Mouse (Mus musculus) CH12.LX (cell line): ENCODE data around the gene Prkar2a. TPM values are rescaled to one million over a fixed set of nuclear protein-coding genes. Genes with fewer than 3 reads are reported as not detected.

Experiments
- DNase-seq: peaks from one replicate; pipeline ENCODE4 v3.0.0-alpha.2; 2013; ENCODE audit errors: extremely low read depth
- H3K27ac ChIP-seq: 2 replicates; pipeline ENCODE4 v1.5.1; 2012; ENCODE audit warnings: low read depth, mild to moderate bottlenecking, control low read depth, moderate library complexity; ENCODE audit not compliant: insufficient read depth
- H3K27me3 ChIP-seq: replicated peaks from 2 replicates; pipeline ENCODE3; 2012; ENCODE audit warnings: inconsistent platforms
- H3K36me3 ChIP-seq, 2 experiments: replicated peaks in 1 of 2; 2 replicates each; pipeline versions ENCODE3 to v1.6.1; 2012; ENCODE audit warnings: inconsistent platforms in 1 of 2, low read length in 1 of 2, mild to moderate bottlenecking in 1 of 2, mixed read lengths in 1 of 2, moderate library complexity in 1 of 2; ENCODE audit not compliant: control insufficient read depth in 1 of 2, insufficient read depth in 1 of 2
- H3K4me1 ChIP-seq, 2 experiments: 2 replicates each; pipeline ENCODE4 v1.6.1; 2012; ENCODE audit warnings: inconsistent platforms in 1 of 2, moderate library complexity in 1 of 2; ENCODE audit not compliant: insufficient read depth in 2 of 2, control insufficient read depth in 1 of 2
- H3K4me2 ChIP-seq: 2 replicates; pipeline ENCODE4 v1.6.1; 2012; ENCODE audit warnings: low read depth, mild to moderate bottlenecking, control low read depth; ENCODE audit not compliant: poor library complexity, insufficient read depth, severe bottlenecking
- H3K4me3 ChIP-seq, 3 experiments: fragments of 150-350 bp in 1 of 3; sonication (generic) in 1 of 3; replicated peaks in 1 of 3; 2 replicates each; pipeline versions ENCODE3 to v1.5.1; 2011 to 2012; ENCODE audit warnings: low read depth in 2 of 3, low read length in 2 of 3, mild to moderate bottlenecking in 2 of 3, moderate library complexity in 2 of 3, control low read depth in 1 of 3, improper control_type of control experiment in 1 of 3, inconsistent platforms in 1 of 3, mixed read lengths in 1 of 3; ENCODE audit not compliant: poor library complexity in 1 of 3
- H3K79me2 ChIP-seq: replicated peaks from 2 replicates; pipeline ENCODE4 v1.6.1; 2012; ENCODE audit warnings: mild to moderate bottlenecking, moderate library complexity; ENCODE audit not compliant: control insufficient read depth, poor library complexity, insufficient read depth, severe bottlenecking; ENCODE audit errors: extremely low read depth
- H3K9ac ChIP-seq: 2 replicates; pipeline ENCODE4 v1.6.1; 2012; ENCODE audit warnings: low read depth, mild to moderate bottlenecking, control low read depth, moderate library complexity; ENCODE audit not compliant: insufficient read depth
- H3K9me3 ChIP-seq: replicated peaks from 2 replicates; pipeline ENCODE3; 2012; ENCODE audit warnings: low read length, inconsistent platforms, mixed read lengths
- CHD2 ChIP-seq: IDR thresholded peaks from 2 replicates; pipeline ENCODE4 v1.6.1; 2011; ENCODE audit warnings: low read length, improper control_type of control experiment
- CTCF ChIP-seq, 2 experiments: IDR thresholded peaks in 1 of 2; conservative IDR thresholded peaks in 1 of 2; 2 replicates each; pipeline ENCODE4 v1.5.1; 2011 to 2012; ENCODE audit warnings: low read depth in 2 of 2, low read length in 2 of 2, improper control_type of control experiment in 1 of 2, inconsistent platforms in 1 of 2, mild to moderate bottlenecking in 1 of 2, moderate library complexity in 1 of 2
- E2F4 ChIP-seq: IDR thresholded peaks from 2 replicates; pipeline ENCODE4 v1.6.1; 2011; ENCODE audit warnings: low read depth, low read length, improper control_type of control experiment; ENCODE audit not compliant: insufficient replicate concordance
- ELF1 ChIP-seq: IDR thresholded peaks from 2 replicates; pipeline ENCODE4 v1.6.1; 2014; ENCODE audit warnings: low read depth, mild to moderate bottlenecking, inconsistent platforms, low read length, improper control_type of control experiment
- GABPA ChIP-seq: IDR thresholded peaks from 2 replicates; pipeline ENCODE4 v1.6.1; 2012; ENCODE audit warnings: low read depth, low read length, improper control_type of control experiment, inconsistent platforms; ENCODE audit not compliant: insufficient replicate concordance
- IRF4 ChIP-seq: IDR thresholded peaks from 2 replicates; pipeline ENCODE4 v1.6.1; 2014; ENCODE audit warnings: low read depth, mild to moderate bottlenecking, inconsistent platforms, low read length, improper control_type of control experiment
- MAFK ChIP-seq: IDR thresholded peaks from 2 replicates; pipeline ENCODE4 v1.6.1; 2011; ENCODE audit warnings: low read length, improper control_type of control experiment; ENCODE audit not compliant: insufficient replicate concordance
- MAZ ChIP-seq: IDR thresholded peaks from 2 replicates; pipeline ENCODE4 v1.6.1; 2012; ENCODE audit warnings: low read depth, mild to moderate bottlenecking, inconsistent platforms, low read length, improper control_type of control experiment, moderate library complexity
- MEF2A ChIP-seq: IDR thresholded peaks from 2 replicates; pipeline ENCODE4 v1.6.1; 2014; ENCODE audit warnings: low read depth, mild to moderate bottlenecking, inconsistent platforms, low read length, improper control_type of control experiment, borderline replicate concordance
- MYC ChIP-seq: IDR thresholded peaks from 2 replicates; pipeline ENCODE4 v1.6.1; 2011; ENCODE audit warnings: low read depth, mild to moderate bottlenecking, improper control_type of control experiment, low read length
- NELFE ChIP-seq: IDR thresholded peaks from 2 replicates; pipeline ENCODE4 v1.6.1; 2011; ENCODE audit warnings: low read depth, low read length, improper control_type of control experiment
- PAX5 ChIP-seq: IDR thresholded peaks from 2 replicates; pipeline ENCODE4 v1.6.1; 2012; ENCODE audit warnings: low read length, inconsistent platforms, mixed read lengths
- POLR2A ChIP-seq: IDR thresholded peaks from 2 replicates; pipeline ENCODE4 v1.6.1; 2011; ENCODE audit warnings: low read depth, mild to moderate bottlenecking, improper control_type of control experiment, low read length
- RAD21 ChIP-seq: IDR thresholded peaks from 2 replicates; pipeline ENCODE4 v1.6.1; 2011; ENCODE audit warnings: low read depth, mild to moderate bottlenecking, low read length, improper control_type of control experiment, moderate library complexity
- SIN3A ChIP-seq: IDR thresholded peaks from 2 replicates; pipeline ENCODE4 v1.6.1; 2012; ENCODE audit warnings: low read length, improper control_type of control experiment, inconsistent platforms
- SMC3 ChIP-seq: IDR thresholded peaks from 2 replicates; pipeline ENCODE4 v1.6.1; 2011; ENCODE audit warnings: low read depth, low read length, improper control_type of control experiment
- TBP ChIP-seq: conservative IDR thresholded peaks from 2 replicates; pipeline ENCODE4 v1.6.1; 2011; ENCODE audit warnings: low read depth, low read length, improper control_type of control experiment
- TCF12 ChIP-seq: IDR thresholded peaks from 2 replicates; pipeline ENCODE4 v1.6.1; 2014; ENCODE audit warnings: low read depth, mild to moderate bottlenecking, inconsistent platforms, low read length, improper control_type of control experiment
- USF1 ChIP-seq: IDR thresholded peaks from 2 replicates; pipeline ENCODE4 v1.6.1; 2014; ENCODE audit warnings: low read depth, mild to moderate bottlenecking, inconsistent platforms, low read length, improper control_type of control experiment
- ZC3H11A ChIP-seq: IDR thresholded peaks from 2 replicates; pipeline ENCODE4 v1.6.1; 2012; ENCODE audit warnings: low read depth, mild to moderate bottlenecking, inconsistent platforms, low read length, improper control_type of control experiment
- ZNF384 ChIP-seq: IDR thresholded peaks from 2 replicates; pipeline ENCODE4 v1.6.1; 2012; ENCODE audit warnings: low read depth, low read length, improper control_type of control experiment, inconsistent platforms
- dilution Hi-C: fragments of 300-500 bp; cut with MboI; formaldehyde crosslinking; loops from 2 replicates; pipeline ENCODE4 v1.14.3; 2020; ENCODE audit warnings: low sequenced_read_pairs; ENCODE audit not compliant: extremely low pct_unique_long_range_greater_than_20kb, extremely low pct_ligation_motif_present
- in situ Hi-C: fragments of 300-500 bp; cut with MboI; formaldehyde crosslinking; loops from 3 replicates; pipeline ENCODE4 v1.14.3; 2019; ENCODE audit warnings: low sequenced_read_pairs, low pct_ligation_motif_present, low pct_unique_long_range_greater_than_20kb, mixed read lengths
- polyA plus RNA-seq: library from polyadenylated mRNA; unstranded; fragments of >175 nt; gene quantifications from 2 replicates; pipeline ENCODE4 v1.2.1, GENCODE M21; 2012; ENCODE audit warnings: low read depth; ENCODE audit not compliant: insufficient read length
- total RNA-seq, 2 experiments: library from RNA; depleted of rRNA; stranded (reverse); fragments of 300-350 nt in 1 of 2; fragments of >200 nt in 1 of 2; gene quantifications; 2 replicates each; pipeline ENCODE4 v1.2.3; 2012 to 2014

Prkar2a gene
- total and polyA plus RNA-seq, 3 experiments, result 13.6 to 44.4 (median 14.9) TPM

DNA sequence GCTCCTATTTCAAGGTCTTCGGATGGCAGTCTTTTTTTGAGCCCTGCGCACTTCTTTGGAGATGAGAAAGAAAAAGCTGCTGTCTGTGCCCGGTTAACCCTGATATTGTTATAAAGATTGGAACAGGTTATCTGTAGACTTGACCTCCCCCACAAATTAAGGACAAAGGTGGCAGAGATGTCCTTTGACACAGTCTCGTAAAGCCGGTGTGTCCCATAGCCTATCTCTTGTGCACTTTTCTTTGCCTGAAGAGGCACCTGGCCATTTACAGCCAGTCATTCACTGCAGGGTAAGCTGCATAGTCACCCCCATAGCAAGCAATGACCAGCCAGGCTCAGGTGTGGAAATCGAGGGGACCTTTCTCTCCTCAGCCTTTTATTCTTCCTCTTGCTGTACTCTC lies 26.5 kb upstream of the Prkar2a start:
- TF ChIP-seq E2F4 (no peak), GABPA (no peak), SIN3A (no peak), MYC (no peak), MAFK (no peak), PAX5 (no peak), MEF2A (no peak), USF1 (no peak), TBP (no peak), IRF4 (no peak), POLR2A (no peak), ZC3H11A (no peak), MAZ (no peak), NELFE (no peak), CHD2 (no peak), TCF12 (no peak), ELF1 (no peak), ZNF384 (no peak)
- Histone ChIP-seq H3K4me3 (peak overlapping the region; percentile 73 to 81 (median 79)), H3K27me3 (no peaks in the 10 kb centered on the region), H3K9me3 (no peaks in the 10 kb centered on the region), H3K4me1 (peaks cover 0 to 10% of the 10 kb centered on the region in 2 experiments; a peak in 1 of 4 replicates), H3K79me2 (no peaks in the 10 kb centered on the region), H3K36me3 (no peaks in the 10 kb centered on the region), H3K4me2 (peak overlapping the region; percentile 48), H3K27ac (no peak overlapping the region), H3K9ac (peak overlapping the region; percentile 72)
- DNase-seq, result no peak
- dilution Hi-C loops, result no loop called here
- in situ Hi-C loops, result no loop called here

DNA sequence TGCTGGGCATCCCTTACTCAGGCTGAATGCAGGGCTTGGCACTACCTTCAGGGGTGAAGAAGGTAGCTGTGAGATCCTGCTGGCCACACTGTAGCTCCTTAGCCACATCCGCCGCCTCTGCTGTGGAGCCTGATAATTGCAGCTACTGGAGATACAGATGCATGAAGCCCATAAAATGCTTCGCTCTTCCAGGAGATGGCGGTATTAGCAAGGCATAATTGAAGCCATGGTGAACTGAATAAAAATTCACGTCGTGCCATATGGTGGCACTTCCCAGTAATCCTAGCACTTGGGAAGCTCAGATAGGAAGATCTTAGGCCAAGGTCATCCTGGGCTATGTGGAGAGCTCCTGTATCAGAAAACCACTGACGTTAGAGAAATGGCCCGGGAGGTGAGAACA lies 19.2 kb upstream of the Prkar2a start:
- no peak overlapping the region for H3K9ac ChIP-seq
- in situ Hi-C loops (no loop called here), dilution Hi-C loops (no loop called here)
- H3K79me2 ChIP-seq, result no peaks in the 10 kb centered on the region
- H3K4me1 ChIP-seq, result peaks cover 4 to 15% of the 10 kb centered on the region in 2 experiments; a peak in 3 of 4 replicates
- DNase-seq, result peak; percentile 43
- no peaks in the 10 kb centered on the region for H3K9me3 ChIP-seq
- H3K27ac ChIP-seq, result no peak overlapping the region
- H3K4me3 ChIP-seq, result no peak overlapping the region
- peaks cover 11 to 29% of the 10 kb centered on the region in 2 experiments for H3K36me3 ChIP-seq
- TF ChIP-seq CTCF (conservative IDR thresholded peaks at IDR 0.05 in 1 of 2, IDR thresholded peaks at IDR 0.05 in 1 of 2; ENCODE audit: low read depth in 2 of 2, low read length in 2 of 2), result peak in 1 of 2 experiments; percentile 62; a peak in 3 of 4 replicates
- peak; percentile 30 for TF ChIP-seq SMC3
- no peak for TF ChIP-seq NELFE
- TF ChIP-seq RAD21, result peak; percentile 53
- H3K4me2 ChIP-seq, result no peak overlapping the region
- no peaks in the 10 kb centered on the region for H3K27me3 ChIP-seq
